Mouse (Mus musculus): Measurements from ENCODE around the gene Sppl3. TPM values are rescaled to one million over a fixed set of nuclear protein-coding genes. Genes with fewer than 3 reads are reported as not detected.

The Sppl3 gene
- polyA plus RNA-seq, 1 experiment from 2014 or later = 24.0 TPM

DNA sequence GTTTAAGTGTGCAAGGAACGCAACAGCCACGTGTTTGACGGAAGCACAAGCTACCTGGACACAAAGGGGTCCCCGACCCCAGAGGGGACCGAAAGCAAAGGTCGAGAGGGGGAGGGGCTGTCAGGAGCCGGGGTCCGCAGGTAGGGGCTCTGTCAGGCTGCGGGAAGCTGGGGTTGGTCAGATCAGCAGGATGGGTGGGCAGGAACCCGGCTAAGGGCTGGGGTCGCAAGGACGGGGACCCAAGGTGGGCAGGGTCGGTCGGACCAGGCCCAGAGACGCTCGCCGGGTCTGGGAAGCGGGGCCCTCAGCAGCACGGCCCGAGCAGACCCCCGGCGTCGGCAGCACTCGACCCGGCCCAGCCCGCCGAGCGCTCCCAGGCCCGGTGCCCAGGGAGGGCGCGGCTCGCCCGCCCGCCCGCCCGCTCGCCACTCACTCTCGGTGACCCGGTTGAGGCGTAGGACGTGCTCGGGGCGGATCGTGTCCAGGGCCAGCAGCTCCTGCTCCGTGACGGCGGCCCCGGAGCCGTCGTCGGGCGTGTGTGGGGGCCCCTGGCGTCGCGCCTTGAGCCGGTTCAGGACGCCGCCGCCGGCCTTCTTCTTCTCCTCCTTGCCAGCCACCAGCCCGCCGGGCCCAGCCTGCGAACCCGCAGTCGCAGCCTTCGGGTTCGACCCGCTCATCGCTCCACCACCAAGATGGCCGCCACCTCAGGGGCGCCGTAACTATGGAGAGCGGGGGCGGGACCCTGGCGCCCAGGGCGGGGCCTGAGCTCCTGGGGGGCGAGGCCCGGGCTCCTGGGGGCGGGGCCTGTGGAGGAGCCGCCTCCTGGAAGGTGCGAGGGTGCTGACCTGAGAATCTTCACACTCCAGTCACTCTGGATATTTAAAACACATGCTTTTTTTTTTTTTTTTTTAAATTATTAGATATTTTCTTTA is 123.6 kb downstream of the Sppl3 start, which contains the start of gene Unc119b:
TSS of gene Unc119b (minus strand) at position 742 of the 932 bp plus-strand sequence.
- Histone ChIP-seq H3K36me3 (ENCODE audit: control insufficient read depth, insufficient read depth, low read length) (peaks cover 9% of the 10 kb centered on the region), H3K9me3 (replicated peaks; ENCODE audit: control insufficient read depth, low read length) (no peaks in the 10 kb centered on the region), H3K4me2 (ENCODE audit: low read length) (peak within 1 kb of the TSS; percentile 90), H3K27ac (ENCODE audit: low read depth, low read length) (peak within 1 kb of the TSS; percentile 33; the same call in 1 of the 2 replicates), H3K4me3 (ENCODE audit: low read depth, low read length) (peak within 1 kb of the TSS; percentile 88), H3K9ac (ENCODE audit: low read length) (peak within 1 kb of the TSS; percentile 89), H3K27me3 (replicated peaks; ENCODE audit: control insufficient read depth, insufficient read depth, low read length) (no peaks in the 10 kb centered on the region), H3K4me1 (ENCODE audit: control insufficient read depth, insufficient read depth, low read length) (peaks cover 8% of the 10 kb centered on the region)
- peak; percentile 95 for ATAC-seq
- WGBS = under 1% methylated on average over 51 of the region's 81 CpGs
- DNase-seq (ENCODE audit: low spot score) = peak; percentile 89

DNA sequence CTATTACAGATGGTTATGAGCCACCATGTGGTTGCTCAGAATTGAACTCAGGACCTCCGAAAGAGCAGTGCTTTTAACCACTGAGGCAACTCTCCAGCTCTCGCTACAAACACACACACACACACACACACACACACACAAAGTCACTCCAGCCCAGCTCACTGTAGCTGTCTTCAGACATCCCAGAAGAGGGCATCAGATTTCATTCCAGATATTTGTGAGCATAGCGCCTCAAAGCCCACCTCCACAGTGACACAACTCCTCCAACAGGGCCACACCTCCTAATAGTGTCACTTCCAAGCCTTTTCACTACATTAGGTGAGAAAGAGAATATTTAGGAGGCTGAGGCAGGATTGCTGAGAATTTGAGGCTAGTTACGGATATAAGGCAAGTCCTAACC is 128.2 kb downstream of the Sppl3 start:
- no peak overlapping the region for H3K27ac ChIP-seq (ENCODE audit: low read depth, low read length)
- DNase-seq (ENCODE audit: low spot score) (no peak), ATAC-seq (no peak)
- no peaks in the 10 kb centered on the region for H3K9me3 ChIP-seq (replicated peaks; ENCODE audit: control insufficient read depth, low read length)
- H3K36me3 ChIP-seq (ENCODE audit: control insufficient read depth, insufficient read depth, low read length) = 0 out of 2 replicates have a peak, but pooled peaks cover 2% of the 10 kb centered on the region
- WGBS = 74% methylated on average over 4 of the region's 4 CpGs
- no peak overlapping the region for H3K4me3 ChIP-seq (ENCODE audit: low read depth, low read length)
- H3K27me3 ChIP-seq (replicated peaks; ENCODE audit: control insufficient read depth, insufficient read depth, low read length) = no peaks in the 10 kb centered on the region
- no peak overlapping the region for H3K4me2 ChIP-seq (ENCODE audit: low read length)
- no peaks in the 10 kb centered on the region; the same call in none of the 2 replicates for H3K4me1 ChIP-seq (ENCODE audit: control insufficient read depth, insufficient read depth, low read length)
- H3K9ac ChIP-seq (ENCODE audit: low read length) = no peak overlapping the region

DNA sequence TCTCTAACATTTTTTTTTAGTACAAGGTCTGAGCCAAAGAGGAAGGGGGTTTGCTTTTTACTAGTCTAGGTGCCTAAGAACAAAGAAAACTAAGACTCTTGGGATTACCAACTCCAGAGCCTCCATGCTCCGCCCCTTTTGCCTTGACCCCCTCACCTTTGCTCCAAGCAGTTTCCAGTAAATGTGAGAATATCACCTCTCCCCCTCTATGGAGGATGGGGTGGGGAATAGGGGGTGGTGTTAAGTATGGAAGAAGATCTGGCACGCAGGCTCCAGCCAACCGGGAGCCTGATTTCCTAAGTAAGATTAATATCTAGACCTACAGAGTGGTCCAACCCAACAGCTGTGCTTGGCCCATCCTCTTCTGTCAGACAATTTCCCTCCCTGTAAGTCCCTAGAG is 129.8 kb downstream of the Sppl3 start:
- peaks cover 9% of the 10 kb centered on the region; the same call in 1 of the 2 replicates for H3K36me3 ChIP-seq (ENCODE audit: control insufficient read depth, insufficient read depth, low read length)
- H3K9ac ChIP-seq (ENCODE audit: low read length) = no peak overlapping the region
- no peak for ATAC-seq
- no peaks in the 10 kb centered on the region for H3K9me3 ChIP-seq (replicated peaks; ENCODE audit: control insufficient read depth, low read length)
- no peaks in the 10 kb centered on the region for H3K27me3 ChIP-seq (replicated peaks; ENCODE audit: control insufficient read depth, insufficient read depth, low read length)
- H3K4me3 ChIP-seq (ENCODE audit: low read depth, low read length) = no peak overlapping the region
- no peaks in the 10 kb centered on the region; the same call in none of the 2 replicates for H3K4me1 ChIP-seq (ENCODE audit: control insufficient read depth, insufficient read depth, low read length)
- WGBS = 79% methylated on average over 3 of the region's 3 CpGs
- H3K4me2 ChIP-seq (ENCODE audit: low read length) = no peak overlapping the region
- no peak overlapping the region for H3K27ac ChIP-seq (ENCODE audit: low read depth, low read length)
- DNase-seq (ENCODE audit: low spot score) = no peak

DNA sequence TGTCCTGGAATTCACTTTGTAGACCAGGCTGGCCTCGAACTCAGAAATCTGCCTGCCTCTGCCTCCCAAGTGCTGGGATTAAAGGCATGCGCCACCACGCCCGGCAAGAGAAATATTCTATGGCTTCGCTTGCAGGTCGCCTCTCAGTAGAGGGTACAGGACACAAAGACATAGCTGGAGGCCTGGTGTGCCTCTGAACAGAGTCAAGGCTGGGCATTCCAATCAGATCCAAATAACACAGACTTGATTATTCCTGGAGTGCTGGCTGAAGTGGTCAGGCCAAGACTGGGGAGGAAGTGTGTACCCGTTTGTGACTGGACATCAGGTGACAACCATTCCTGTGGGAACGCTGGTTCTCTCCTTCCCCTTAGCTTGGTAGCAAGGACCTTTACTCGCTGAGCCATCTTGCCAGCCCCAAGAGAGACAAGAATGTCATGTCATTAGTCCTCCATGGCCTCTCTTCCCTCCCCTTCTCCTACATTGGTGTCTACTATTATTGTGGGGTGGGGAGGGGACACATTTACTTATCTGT is 131.3 kb downstream of the Sppl3 start:
- no peak overlapping the region for H3K27ac ChIP-seq (ENCODE audit: low read depth, low read length)
- 91% methylated on average over 9 of the region's 9 CpGs for WGBS
- no peak for ATAC-seq
- H3K4me3 ChIP-seq (ENCODE audit: low read depth, low read length) = no peak overlapping the region
- H3K4me1 ChIP-seq (ENCODE audit: control insufficient read depth, insufficient read depth, low read length) = no peaks in the 10 kb centered on the region; the same call in none of the 2 replicates
- no peak overlapping the region for H3K9ac ChIP-seq (ENCODE audit: low read length)
- DNase-seq (ENCODE audit: low spot score) = no peak
- no peaks in the 10 kb centered on the region for H3K27me3 ChIP-seq (replicated peaks; ENCODE audit: control insufficient read depth, insufficient read depth, low read length)
- no peaks in the 10 kb centered on the region for H3K9me3 ChIP-seq (replicated peaks; ENCODE audit: control insufficient read depth, low read length)
- no peak overlapping the region for H3K4me2 ChIP-seq (ENCODE audit: low read length)
- H3K36me3 ChIP-seq (ENCODE audit: control insufficient read depth, insufficient read depth, low read length) = peaks cover 24% of the 10 kb centered on the region

DNA sequence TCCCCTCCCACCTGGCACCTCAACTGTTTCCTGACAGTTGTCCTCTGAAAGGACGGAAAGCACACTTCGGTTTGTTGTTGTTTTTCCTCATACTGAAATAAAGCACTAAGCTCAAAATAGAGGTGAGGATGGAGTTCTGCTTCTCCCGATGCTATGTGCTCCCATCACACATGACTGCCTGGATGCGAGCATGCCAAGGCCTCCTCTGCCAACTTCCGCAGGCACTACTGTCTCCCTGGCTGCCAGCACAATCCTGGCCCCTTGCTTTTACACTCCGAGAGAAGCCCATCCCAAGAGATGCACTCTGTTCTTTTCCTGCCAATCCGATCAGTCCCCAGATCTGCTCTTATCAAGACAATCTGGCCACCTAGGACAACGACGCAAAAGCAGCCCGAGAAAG is 132.6 kb downstream of the Sppl3 start:
- Histone ChIP-seq H3K4me3 (ENCODE audit: low read depth, low read length) (no peak overlapping the region), H3K4me1 (ENCODE audit: control insufficient read depth, insufficient read depth, low read length) (no peaks in the 10 kb centered on the region; the same call in none of the 2 replicates), H3K27ac (ENCODE audit: low read depth, low read length) (no peak overlapping the region), H3K36me3 (ENCODE audit: control insufficient read depth, insufficient read depth, low read length) (peaks cover 37% of the 10 kb centered on the region), H3K4me2 (ENCODE audit: low read length) (no peak overlapping the region), H3K27me3 (replicated peaks; ENCODE audit: control insufficient read depth, insufficient read depth, low read length) (no peaks in the 10 kb centered on the region), H3K9ac (ENCODE audit: low read length) (peak overlapping the region; percentile 9; the same call in 1 of the 2 replicates), H3K9me3 (replicated peaks; ENCODE audit: control insufficient read depth, low read length) (no peaks in the 10 kb centered on the region)
- 70% methylated on average over 10 of the region's 10 CpGs for WGBS
- peak; percentile 72 for DNase-seq (ENCODE audit: low spot score)
- ATAC-seq = peak; percentile 58; the same call in 1 of the 2 replicates

DNA sequence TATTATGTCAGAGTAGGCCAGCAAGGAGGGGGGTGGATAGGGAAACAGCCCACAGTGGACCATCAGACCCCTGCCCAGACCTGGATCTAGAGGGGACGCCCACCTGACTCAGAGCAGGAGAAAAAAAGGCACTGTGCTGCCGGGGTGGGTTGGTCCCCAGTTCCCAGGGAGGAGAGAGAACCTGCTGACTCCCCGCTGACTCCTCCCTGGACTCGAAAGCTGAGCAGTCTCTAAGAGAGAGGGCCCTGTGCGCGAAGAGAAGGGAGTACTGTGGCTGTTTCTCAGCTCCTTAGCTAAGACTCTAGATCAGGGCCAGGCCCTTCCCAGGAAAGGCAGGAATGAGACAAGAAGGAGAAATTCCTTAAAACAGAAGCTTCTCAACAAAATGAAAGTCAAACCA is 133.5 kb downstream of the Sppl3 start:
- DNase-seq (ENCODE audit: low spot score) (no peak), ATAC-seq (no peak)
- no peaks in the 10 kb centered on the region for H3K27me3 ChIP-seq (replicated peaks; ENCODE audit: control insufficient read depth, insufficient read depth, low read length)
- no peak overlapping the region for H3K4me3 ChIP-seq (ENCODE audit: low read depth, low read length)
- H3K4me1 ChIP-seq (ENCODE audit: control insufficient read depth, insufficient read depth, low read length) = no peaks in the 10 kb centered on the region; the same call in none of the 2 replicates
- no peak overlapping the region for H3K9ac ChIP-seq (ENCODE audit: low read length)
- H3K27ac ChIP-seq (ENCODE audit: low read depth, low read length) = no peak overlapping the region
- no peaks in the 10 kb centered on the region for H3K9me3 ChIP-seq (replicated peaks; ENCODE audit: control insufficient read depth, low read length)
- WGBS = 72% methylated on average over 6 of the region's 6 CpGs
- H3K4me2 ChIP-seq (ENCODE audit: low read length) = no peak overlapping the region
- peaks cover 44% of the 10 kb centered on the region for H3K36me3 ChIP-seq (ENCODE audit: control insufficient read depth, insufficient read depth, low read length)

DNA sequence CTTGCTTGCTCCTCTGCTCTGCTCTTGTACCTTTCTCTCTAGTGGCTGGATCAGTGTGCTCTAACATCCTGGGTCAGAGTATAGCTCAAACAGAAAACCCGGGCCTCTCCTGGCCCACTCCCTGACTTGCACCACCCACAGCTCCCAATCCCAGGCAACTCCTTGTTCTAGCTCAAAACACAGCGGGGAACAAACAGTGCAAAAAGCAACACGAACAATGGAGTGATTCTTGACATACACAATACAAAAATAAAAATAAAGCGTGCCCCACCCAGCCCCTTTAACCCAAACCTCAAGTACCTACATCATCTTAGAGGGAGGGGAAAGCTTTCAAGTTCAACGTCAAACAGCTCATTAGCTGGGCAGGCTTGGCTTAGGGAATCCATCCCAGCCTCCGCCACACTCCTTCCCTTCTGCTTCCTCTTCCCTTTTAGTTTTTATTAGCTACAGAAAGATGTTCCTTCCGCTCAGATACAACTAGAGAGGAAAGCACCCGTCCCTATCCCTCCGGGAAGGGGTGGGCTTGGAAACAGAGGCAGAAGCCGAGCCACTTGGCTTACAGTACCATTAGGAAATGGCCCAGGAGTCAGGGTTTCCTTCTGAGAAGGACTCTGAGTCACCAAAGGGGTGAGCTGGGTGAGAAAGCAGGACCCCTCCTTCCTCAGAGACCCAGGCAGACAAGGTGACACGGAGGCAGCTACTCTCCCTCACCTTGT is 134.5 kb downstream of the Sppl3 start:
- Histone ChIP-seq H3K4me1 (ENCODE audit: control insufficient read depth, insufficient read depth, low read length) (no peaks in the 10 kb centered on the region; the same call in none of the 2 replicates), H3K27ac (ENCODE audit: low read depth, low read length) (no peak overlapping the region), H3K4me3 (ENCODE audit: low read depth, low read length) (no peak overlapping the region), H3K36me3 (ENCODE audit: control insufficient read depth, insufficient read depth, low read length) (peaks cover 53% of the 10 kb centered on the region), H3K9ac (ENCODE audit: low read length) (no peak overlapping the region), H3K27me3 (replicated peaks; ENCODE audit: control insufficient read depth, insufficient read depth, low read length) (no peaks in the 10 kb centered on the region), H3K9me3 (replicated peaks; ENCODE audit: control insufficient read depth, low read length) (no peaks in the 10 kb centered on the region), H3K4me2 (ENCODE audit: low read length) (no peak overlapping the region)
- ATAC-seq (no peak), DNase-seq (ENCODE audit: low spot score) (no peak)
- WGBS = 74% methylated on average over 11 of the region's 11 CpGs

DNA sequence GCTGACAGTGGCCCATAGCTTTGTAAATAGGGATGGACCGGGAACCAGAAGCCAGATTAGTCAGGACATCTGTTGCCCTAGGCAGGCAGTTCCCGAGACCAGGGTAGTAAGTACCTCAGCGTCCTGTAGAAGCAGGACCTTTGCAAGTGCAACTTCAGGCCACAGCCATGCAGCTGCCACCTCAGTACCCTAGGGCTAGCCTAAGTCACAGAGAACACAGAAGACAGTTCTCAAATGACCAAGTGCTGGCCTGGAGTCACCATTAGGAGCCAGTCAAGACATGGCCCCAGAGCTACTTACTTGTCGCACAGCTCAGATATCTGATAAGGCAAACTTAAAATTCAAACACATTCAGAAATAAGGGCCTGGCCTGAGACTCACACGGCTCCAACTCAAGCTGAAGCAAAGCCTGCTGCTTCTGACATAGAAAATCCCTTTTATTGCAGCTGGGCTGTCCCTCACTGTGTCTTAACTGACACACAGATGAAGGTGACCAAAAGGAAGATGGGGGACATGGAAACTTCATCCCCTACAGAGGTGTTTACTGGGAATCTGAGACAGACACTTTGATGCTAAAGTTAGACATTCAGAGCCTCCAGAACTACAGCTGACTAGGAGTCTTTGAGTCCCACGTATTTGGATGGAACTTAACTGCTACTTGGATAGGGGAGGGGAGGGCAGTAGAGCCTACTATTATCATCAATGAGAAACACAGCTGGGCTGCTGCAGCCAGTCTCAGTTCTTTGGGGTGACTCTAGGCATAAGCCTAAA is 135.2 kb downstream of the Sppl3 start:
- no peak overlapping the region for H3K9ac ChIP-seq (ENCODE audit: low read length)
- 90% methylated on average over 6 of the region's 6 CpGs for WGBS

More for the DNA sequence above, 135.2 kb downstream of the Sppl3 start:
- no peaks in the 10 kb centered on the region for H3K9me3 ChIP-seq (replicated peaks; ENCODE audit: control insufficient read depth, low read length)
- H3K4me3 ChIP-seq (ENCODE audit: low read depth, low read length) = no peak overlapping the region
- no peaks in the 10 kb centered on the region for H3K27me3 ChIP-seq (replicated peaks; ENCODE audit: control insufficient read depth, insufficient read depth, low read length)
- no peak for ATAC-seq
- H3K36me3 ChIP-seq (ENCODE audit: control insufficient read depth, insufficient read depth, low read length) = peaks cover 60% of the 10 kb centered on the region
- H3K27ac ChIP-seq (ENCODE audit: low read depth, low read length) = no peak overlapping the region
- DNase-seq (ENCODE audit: low spot score) = no peak
- no peak overlapping the region for H3K4me2 ChIP-seq (ENCODE audit: low read length)
- H3K4me1 ChIP-seq (ENCODE audit: control insufficient read depth, insufficient read depth, low read length) = no peaks in the 10 kb centered on the region; the same call in none of the 2 replicates
